Mouse (Mus musculus) forebrain, embryonic 11.5 days (tissue): ENCODE measurements around the gene Xpo4. TPM values are rescaled to one million over a fixed set of nuclear protein-coding genes. Genes with fewer than 3 reads are reported as not detected.
A peak's percentile ranks its signal among the peaks of the same experiment; 100 is the strongest.
"Not testable (repeated sequence)": the region's sequence is repeated elsewhere in the genome, so short reads cannot be mapped to it uniquely, and the experiment has no call there.

Source experiments
- ATAC-seq: fragments of 200-750 bp; cut with Nextera tagmentation; replicated peaks from 2 replicates; pipeline ENCODE4 v1.8.0; 2017; ENCODE audit warnings: moderate TSS enrichment; ENCODE audit not compliant: low FRiP score
- DNase-seq: peaks from one replicate; pipeline ENCODE4 v3.0.0-alpha.2; 2017; ENCODE audit warnings: low spot score
- H3K27ac ChIP-seq: fragments of 300-500 bp; sonication (generic); 2 replicates; pipeline ENCODE4 v1.5.1; 2014; ENCODE audit warnings: low read depth, low read length
- H3K27me3 ChIP-seq: fragments of 300-500 bp; sonication (generic); 2 replicates; pipeline ENCODE4 v1.6.1; 2014; ENCODE audit warnings: mild to moderate bottlenecking, low read length, mixed read lengths; ENCODE audit not compliant: control insufficient read depth, insufficient read depth
- H3K36me3 ChIP-seq: fragments of 300-500 bp; sonication (generic); 2 replicates; pipeline ENCODE4 v1.6.1; 2014; ENCODE audit warnings: mild to moderate bottlenecking, low read length, moderate library complexity, mixed read lengths; ENCODE audit not compliant: control insufficient read depth, insufficient read depth
- H3K4me1 ChIP-seq: fragments of 300-500 bp; sonication (generic); replicated peaks from 2 replicates; pipeline ENCODE4 v1.6.1; 2014; ENCODE audit warnings: low read length, mixed read lengths; ENCODE audit not compliant: control insufficient read depth, insufficient read depth
- H3K4me2 ChIP-seq: fragments of 300-500 bp; sonication (generic); 2 replicates; pipeline ENCODE4 v1.6.1; 2014; ENCODE audit warnings: low read depth, mild to moderate bottlenecking, low read length, moderate library complexity, mixed read lengths; ENCODE audit not compliant: severe bottlenecking
- H3K4me3 ChIP-seq: fragments of 300-500 bp; sonication (generic); 2 replicates; pipeline ENCODE4 v1.5.1; 2014; ENCODE audit warnings: low read depth, low read length
- H3K9ac ChIP-seq: fragments of 300-500 bp; sonication (generic); 2 replicates; pipeline ENCODE4 v1.6.1; 2014; ENCODE audit warnings: low read length
- H3K9me3 ChIP-seq: fragments of 300-500 bp; sonication (generic); 2 replicates; pipeline ENCODE4 v1.6.1; 2016; ENCODE audit warnings: low read length, mixed read lengths; ENCODE audit not compliant: control insufficient read depth
- WGBS: fragments of 180-500 bp; shearing (Covaris S2); extraction: QIAGEN DNeasy Blood & Tissue Kit; methylation state at CpG from one replicate; pipeline ENCODE4 v1.1.7; 2014; 5-methylcytosine and 5-hydroxymethylcytosine counted together
- polyA plus RNA-seq: library from polyadenylated mRNA; unstranded; fragments of >200 nt; fragmentation: Nextera tagmentation; extraction: Ambion mirVana; gene quantifications from 2 replicates; pipeline ENCODE4 v1.2.1, GENCODE M21; 2014

Xpo4 gene
- polyA plus RNA-seq, 1 experiment from 2014 or later, result 39.1 TPM

- Histone ChIP-seq H3K36me3 (no peaks in the 10 kb centered on the region), H3K9me3 (no peaks in the 10 kb centered on the region), H3K4me2 (peak overlapping the region; percentile 91), H3K27ac (peak overlapping the region; percentile 96), H3K27me3 (no peaks in the 10 kb centered on the region), H3K4me3 (peak overlapping the region; percentile 85), H3K9ac (peak overlapping the region; percentile 87), H3K4me1 (no peaks in the 10 kb centered on the region)
- 16% methylated on average over 10 of the region's 10 CpGs for WGBS
- DNase-seq, result no peak
- ATAC-seq, result no peak
Measured at GRCm38 (mm10) chr14:57665628-57665950, 359 bp upstream of the Xpo4 start.

- H3K36me3 ChIP-seq, result no peaks in the 10 kb centered on the region
- H3K27ac ChIP-seq, result peak overlapping the region; percentile 96
- ATAC-seq (peak; percentile 68), DNase-seq (no peak)
- H3K9me3 ChIP-seq, result no peaks in the 10 kb centered on the region
- peak overlapping the region; percentile 87 for H3K9ac ChIP-seq
- no peaks in the 10 kb centered on the region for H3K4me1 ChIP-seq
- peak overlapping the region; percentile 85 for H3K4me3 ChIP-seq
- H3K4me2 ChIP-seq, result peak overlapping the region; percentile 91
- WGBS, result under 1% methylated on average over 19 of the region's 19 CpGs
- H3K27me3 ChIP-seq, result no peaks in the 10 kb centered on the region
Measured at GRCm38 (mm10) chr14:57664311-57664821, 864 bp downstream of the Xpo4 start.

GRCm38 (mm10) chr14:57663630-57664029, 1.6 kb downstream of the Xpo4 start:
- H3K4me1 ChIP-seq, result no peaks in the 10 kb centered on the region
- no peak for DNase-seq
- peak overlapping the region; percentile 91 for H3K4me2 ChIP-seq
- 42% methylated on average over 1 of the region's 1 CpGs for WGBS
- H3K4me3 ChIP-seq, result peak overlapping the region; percentile 85
- ATAC-seq, result no peak
- no peaks in the 10 kb centered on the region for H3K36me3 ChIP-seq
- H3K9ac ChIP-seq, result peak overlapping the region; percentile 87; the same call in 1 of the 2 replicates
- no peaks in the 10 kb centered on the region for H3K27me3 ChIP-seq
- H3K9me3 ChIP-seq, result no peaks in the 10 kb centered on the region
- no peak overlapping the region for H3K27ac ChIP-seq

- H3K4me1 ChIP-seq, result no peaks in the 10 kb centered on the region
- DNase-seq, result no peak
- no peak overlapping the region for H3K4me2 ChIP-seq
- H3K36me3 ChIP-seq, result no peaks in the 10 kb centered on the region
- H3K9ac ChIP-seq, result no peak overlapping the region
- no peaks in the 10 kb centered on the region for H3K27me3 ChIP-seq
- H3K9me3 ChIP-seq, result no peaks in the 10 kb centered on the region
- ATAC-seq, result no peak
- H3K4me3 ChIP-seq, result no peak overlapping the region
- WGBS, result 92% methylated on average over 4 of the region's 4 CpGs
- H3K27ac ChIP-seq, result no peak overlapping the region
Measured at GRCm38 (mm10) chr14:57658301-57658700, 6.9 kb downstream of the Xpo4 start.

- WGBS, result 100% methylated on average over 2 of the region's 2 CpGs
- no peak for ATAC-seq
- Histone ChIP-seq H3K4me3 (no peak overlapping the region), H3K27ac (no peak overlapping the region), H3K4me2 (no peak overlapping the region), H3K9me3 (no peaks in the 10 kb centered on the region), H3K27me3 (no peaks in the 10 kb centered on the region), H3K4me1 (no peaks in the 10 kb centered on the region), H3K9ac (no peak overlapping the region), H3K36me3 (no peaks in the 10 kb centered on the region)
- no peak for DNase-seq
Measured at GRCm38 (mm10) chr14:57657500-57657899, 7.7 kb downstream of the Xpo4 start.

DNA sequence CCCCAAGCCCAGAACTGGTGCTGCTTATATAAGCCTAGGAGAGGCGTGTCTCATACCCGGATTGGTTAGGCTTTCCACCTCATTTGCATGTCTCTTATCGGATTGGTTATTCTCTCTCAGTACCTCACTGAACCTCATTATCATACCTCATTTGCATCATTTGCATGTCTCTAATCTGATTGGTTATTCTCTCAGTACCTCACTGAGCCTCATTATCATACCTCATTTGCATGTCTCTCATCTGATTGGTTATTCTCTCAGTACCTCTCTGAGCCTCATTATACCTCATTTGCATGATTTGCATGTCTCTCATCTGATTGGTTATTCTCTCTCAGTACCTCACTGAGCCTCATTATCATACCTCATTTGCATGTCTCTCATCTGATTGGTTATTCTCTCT, 8.7 kb downstream of the Xpo4 start:
- H3K27ac ChIP-seq, H3K4me3 ChIP-seq, DNase-seq, ATAC-seq, H3K36me3 ChIP-seq, H3K4me1 ChIP-seq, H3K9ac ChIP-seq, H3K9me3 ChIP-seq, H3K4me2 ChIP-seq, H3K27me3 ChIP-seq: not testable (repeated sequence)
- WGBS, result 94% methylated on average over 3 of the region's 3 CpGs

DNA sequence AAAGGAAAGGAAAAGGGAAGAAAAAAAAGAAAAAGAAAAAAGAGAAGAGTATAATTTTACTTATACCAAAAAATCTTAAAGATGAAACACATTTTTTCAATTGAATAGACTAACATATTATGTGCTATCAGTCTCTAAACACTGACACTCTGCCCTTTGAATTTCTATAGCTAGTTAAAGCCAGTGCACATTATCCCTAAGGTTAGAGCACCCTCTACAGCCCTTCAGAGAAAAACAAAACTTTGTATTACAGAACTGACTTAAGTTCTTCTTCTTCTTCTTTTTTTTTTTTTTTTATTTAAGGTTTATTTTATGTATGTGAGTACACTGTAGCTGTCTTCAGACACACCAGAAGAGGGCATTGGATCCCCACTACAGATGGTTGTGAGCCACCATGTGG, 15.7 kb downstream of the Xpo4 start:
- Histone ChIP-seq H3K4me1 (no peaks in the 10 kb centered on the region), H3K9me3 (no peaks in the 10 kb centered on the region), H3K27me3 (no peaks in the 10 kb centered on the region), H3K4me2 (no peak overlapping the region), H3K36me3 (no peaks in the 10 kb centered on the region; the same call in 1 of the 2 replicates), H3K4me3 (no peak overlapping the region), H3K27ac (no peak overlapping the region), H3K9ac (no peak overlapping the region)
- no peak for ATAC-seq
- DNase-seq, result no peak

DNA sequence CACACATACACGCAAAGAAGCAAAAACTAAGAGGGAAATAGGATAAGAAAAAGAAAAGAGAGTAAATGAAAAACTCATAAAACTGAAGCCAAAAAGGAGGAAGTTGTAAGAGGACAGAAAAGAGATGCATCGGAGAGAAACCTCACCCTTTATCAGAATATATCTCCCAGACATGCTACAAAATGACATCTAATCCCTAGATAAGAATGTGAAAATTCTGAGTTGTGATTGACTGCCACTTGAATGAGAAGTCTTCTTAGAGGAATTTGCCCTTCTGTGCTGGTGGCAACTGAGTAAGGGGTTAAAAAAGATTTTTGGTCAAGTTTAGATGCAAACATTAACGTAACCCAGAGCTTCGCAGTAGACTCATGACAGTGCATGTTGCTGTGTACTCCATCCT, 19.1 kb downstream of the Xpo4 start:
- Histone ChIP-seq H3K9me3 (no peaks in the 10 kb centered on the region), H3K4me2 (no peak overlapping the region), H3K9ac (no peak overlapping the region), H3K4me3 (no peak overlapping the region), H3K27ac (no peak overlapping the region), H3K4me1 (no peaks in the 10 kb centered on the region), H3K36me3 (no peaks in the 10 kb centered on the region; the same call in 1 of the 2 replicates), H3K27me3 (no peaks in the 10 kb centered on the region)
- 91% methylated on average over 4 of the region's 4 CpGs for WGBS
- no peak for ATAC-seq
- DNase-seq, result no peak

DNA sequence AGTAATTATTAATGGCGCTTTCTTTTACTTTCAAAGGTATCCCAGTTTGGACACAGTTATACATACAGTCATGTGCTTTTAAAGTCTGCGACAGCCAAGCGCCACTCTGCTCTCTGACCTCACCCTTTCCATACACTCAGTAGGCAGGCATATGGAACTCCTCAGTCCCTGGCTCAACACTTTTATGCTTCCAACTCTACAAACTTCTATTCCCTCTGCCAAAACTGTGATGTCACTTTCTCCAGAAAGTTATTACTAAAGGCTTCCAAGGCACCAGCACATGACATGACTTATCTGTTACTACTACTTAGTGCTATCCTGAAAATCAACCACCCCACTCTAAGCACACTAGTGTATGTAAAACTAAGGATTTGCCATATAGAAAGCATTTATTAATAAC, 26.1 kb downstream of the Xpo4 start:
- no peak overlapping the region for H3K9ac ChIP-seq
- no peak for ATAC-seq
- no peak overlapping the region for H3K4me3 ChIP-seq
- H3K36me3 ChIP-seq, result no peaks in the 10 kb centered on the region
- no peak overlapping the region for H3K27ac ChIP-seq
- no peak for DNase-seq
- WGBS, result 98% methylated on average over 3 of the region's 3 CpGs
- no peak overlapping the region for H3K4me2 ChIP-seq
- no peaks in the 10 kb centered on the region for H3K4me1 ChIP-seq
- no peaks in the 10 kb centered on the region for H3K27me3 ChIP-seq
- no peaks in the 10 kb centered on the region for H3K9me3 ChIP-seq
